Mouse (Mus musculus) megakaryocyte, embryonic 14.5 days (primary cell): Measurements from ENCODE around the gene Mab21l3.

Experiments
- FLI1 ChIP-seq: IDR thresholded peaks from 2 replicates; pipeline ENCODE4 v1.6.1; 2012; ENCODE audit warnings: low read length, inconsistent platforms, mixed read lengths
- GATA1 ChIP-seq: IDR thresholded peaks from 3 replicates; pipeline ENCODE4 v1.6.1; 2012; ENCODE audit warnings: mixed read lengths, low read length, inconsistent platforms, borderline replicate concordance

DNA sequence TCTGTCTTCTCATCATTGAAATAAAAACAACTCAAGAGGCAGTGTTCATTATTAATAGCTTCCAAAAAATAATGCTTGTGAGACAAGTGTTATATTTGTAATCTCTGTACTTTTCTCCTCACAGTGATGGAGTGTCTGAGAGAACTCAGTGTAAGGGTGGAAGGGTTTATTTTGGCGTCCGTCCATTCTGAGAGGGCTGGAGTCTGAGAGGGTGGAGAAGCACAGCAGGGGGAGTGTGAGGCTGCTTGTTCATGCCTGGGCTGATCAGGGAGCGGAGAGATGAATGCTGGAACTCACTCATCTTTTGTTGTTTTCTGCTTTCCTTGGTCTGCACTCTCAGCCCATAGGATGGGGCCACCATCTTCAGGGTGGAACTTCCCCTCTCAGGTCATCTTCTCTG lies 36.8 kb upstream of the Mab21l3 start:
- TF ChIP-seq FLI1 (no peak), GATA1 (no peak)
